Mouse (Mus musculus): ENCODE results near the gene Daxx.
A peak's percentile ranks its signal among the peaks of the same experiment; 100 is the strongest.

Daxx gene

GRCm38 (mm10) chr17:33920282-33921097, 11.3 kb downstream of the Daxx start:
- no peak for DNase-seq (ENCODE audit: low spot score)

DNA sequence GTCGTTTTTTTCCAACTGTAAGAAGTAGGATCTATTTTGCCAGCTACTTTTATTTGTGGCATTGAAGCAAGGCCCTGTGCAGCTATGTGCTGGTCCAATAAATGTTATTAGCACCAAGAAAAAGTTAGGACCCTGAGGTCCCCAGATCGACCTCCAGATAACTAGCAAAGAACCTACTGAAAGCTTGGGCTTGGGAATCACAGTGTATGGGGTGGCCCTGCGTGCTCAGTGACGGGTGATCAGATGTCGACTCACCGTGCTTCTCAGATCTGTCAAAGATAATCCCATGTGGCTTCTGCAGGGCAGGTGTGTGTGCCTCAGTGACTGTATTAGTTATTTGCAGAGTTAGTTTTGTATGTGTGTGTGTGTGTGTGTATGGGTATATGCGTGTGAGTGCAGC, 12.1 kb downstream of the Daxx start:
- no peak for DNase-seq (ENCODE audit: low spot score)

DNA sequence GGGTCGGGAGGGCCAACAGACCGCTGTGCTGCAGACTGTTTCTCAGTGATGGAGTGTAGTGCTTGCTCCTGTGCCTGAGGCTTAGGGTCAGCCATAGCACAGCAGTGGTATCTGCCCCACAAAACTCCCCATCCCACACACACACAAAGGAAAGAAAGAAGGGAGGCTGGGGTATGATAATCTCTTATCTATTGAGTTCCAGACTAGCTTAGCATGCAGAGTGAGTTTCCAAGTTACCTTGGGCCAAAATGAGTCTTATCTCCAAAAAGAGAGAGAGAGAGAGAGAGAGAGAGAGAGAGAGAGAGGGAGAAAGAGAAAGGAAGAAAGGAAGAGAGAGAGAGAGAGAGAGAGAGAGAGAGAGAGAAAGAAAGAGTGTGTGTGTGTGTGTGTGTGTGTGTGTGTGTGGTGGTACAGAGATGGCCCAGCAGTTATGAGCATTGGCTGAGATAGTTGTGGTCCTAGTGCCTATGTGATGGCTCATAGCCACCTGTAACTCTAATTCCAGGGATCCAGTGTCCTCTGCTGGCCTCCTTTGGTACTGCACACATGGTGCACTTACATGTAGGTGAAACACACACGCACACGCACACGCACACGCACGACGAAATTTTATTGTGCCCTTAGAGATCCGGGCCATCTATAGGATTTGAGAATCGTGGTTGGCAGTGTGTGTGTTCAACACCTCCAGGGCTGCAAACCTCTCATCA, 15.5 kb downstream of the Daxx start:
- no peak for DNase-seq (ENCODE audit: low spot score)

- DNase-seq (ENCODE audit: low spot score), result no peak
These were observed 16.3 kb downstream of the Daxx start for GRCm38 (mm10) chr17:33925406-33926116.

- DNase-seq (ENCODE audit: low spot score), result no peak
These were observed 17.2 kb downstream of the Daxx start for GRCm38 (mm10) chr17:33926207-33926932.

DNA sequence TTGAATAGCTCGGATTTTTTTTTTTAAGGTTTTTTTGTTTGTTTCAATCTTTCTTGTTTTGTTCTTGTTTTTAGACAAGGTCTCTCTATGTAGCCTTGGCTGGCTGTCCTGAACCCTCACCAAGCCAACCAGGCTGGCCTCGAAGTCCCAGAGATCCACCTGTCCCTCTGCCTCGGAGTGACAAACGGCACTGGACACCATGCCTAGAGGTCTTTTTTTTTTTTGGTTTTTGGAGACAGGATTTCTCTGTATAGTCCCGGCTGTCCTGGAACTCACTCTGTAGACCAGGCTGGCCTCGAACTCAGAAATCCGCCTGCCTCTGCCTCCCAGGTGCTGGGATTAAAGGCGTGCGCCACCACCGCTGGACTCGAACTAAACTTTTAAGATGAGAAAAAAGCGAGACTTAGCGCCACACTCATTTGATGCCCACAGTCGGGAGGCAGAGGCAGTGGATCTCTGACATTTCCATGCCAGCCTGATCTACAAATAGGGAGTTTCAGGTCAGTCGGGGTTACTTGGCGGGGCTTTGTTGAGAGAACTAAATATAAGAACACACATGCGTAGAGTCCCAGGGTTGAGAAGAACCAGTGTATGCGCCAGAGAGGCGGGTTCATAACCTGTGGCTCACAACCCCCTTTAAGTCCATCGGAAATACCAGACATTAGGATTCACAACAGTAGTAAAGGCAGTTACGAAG, 19.2 kb downstream of the Daxx start:
- no peak for DNase-seq (ENCODE audit: low spot score)

- peak; percentile 85 for DNase-seq (ENCODE audit: low spot score)
These were observed 20.4 kb downstream of the Daxx start, which contains the start of gene Rgl2 for GRCm38 (mm10) chr17:33929371-33930279. Rgl2 (plus strand) TSS chr17:33929543.

GRCm38 (mm10) chr17:33930280-33931158, 21.3 kb downstream of the Daxx start:
- no peak for DNase-seq (ENCODE audit: low spot score)

DNA sequence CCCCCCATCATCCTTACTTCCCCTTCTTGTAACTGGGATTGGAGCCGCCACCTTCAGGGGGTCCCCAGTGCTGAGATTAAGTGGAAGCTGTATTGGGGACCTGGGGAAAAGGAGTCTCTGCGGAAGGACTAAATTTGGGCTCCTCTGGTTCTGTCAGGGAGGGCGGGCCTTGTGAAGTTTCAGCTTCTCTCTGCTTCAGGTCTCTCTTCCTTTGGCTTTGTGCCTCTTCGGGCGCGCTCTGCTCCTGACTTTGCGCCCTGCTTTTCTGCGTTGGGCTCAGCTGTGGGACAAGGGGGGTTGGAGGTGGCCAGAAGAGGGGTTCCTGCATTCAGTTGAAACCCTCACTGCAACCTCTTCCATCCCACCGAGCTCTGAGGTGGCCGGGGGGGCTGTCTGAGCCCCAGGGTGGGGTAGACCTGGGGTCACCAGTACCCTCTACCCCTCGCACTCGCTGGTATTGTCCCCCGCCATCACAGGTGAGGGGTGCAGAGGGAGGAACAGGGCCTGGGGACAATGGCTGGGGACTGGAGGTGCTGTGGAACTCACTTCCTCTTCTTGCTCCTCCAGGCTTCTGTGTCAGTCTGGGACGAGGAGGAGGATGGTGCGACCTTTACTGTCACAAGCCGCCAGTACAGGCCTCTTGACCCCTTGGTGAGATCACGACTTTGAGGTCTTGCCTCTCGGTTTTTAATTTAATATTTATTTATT, 22.1 kb downstream of the Daxx start:
- DNase-seq (ENCODE audit: low spot score), result no peak

GRCm38 (mm10) chr17:33931947-33932346, 22.7 kb downstream of the Daxx start:
- DNase-seq (ENCODE audit: low spot score), result no peak

DNA sequence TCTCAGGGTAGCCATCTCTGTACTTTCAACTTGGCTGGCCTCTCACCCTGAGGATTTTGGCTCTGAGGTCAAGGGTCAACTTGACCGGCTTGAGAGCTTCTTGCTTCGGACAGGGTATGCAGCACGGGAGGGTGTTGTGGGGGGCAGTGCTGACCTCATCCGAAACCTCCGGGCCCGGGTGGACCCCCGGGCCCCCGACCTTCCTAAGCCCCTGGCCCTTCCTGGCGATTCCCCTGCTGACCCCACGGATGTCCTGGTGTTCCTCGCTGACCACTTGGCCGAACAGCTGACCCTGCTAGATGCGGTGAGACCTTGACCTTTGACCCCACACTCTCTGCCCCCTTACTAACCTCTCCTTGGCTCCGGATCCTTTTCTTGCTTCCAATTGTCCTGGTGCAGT, 23.2 kb downstream of the Daxx start:
- DNase-seq (ENCODE audit: low spot score), result no peak

DNA sequence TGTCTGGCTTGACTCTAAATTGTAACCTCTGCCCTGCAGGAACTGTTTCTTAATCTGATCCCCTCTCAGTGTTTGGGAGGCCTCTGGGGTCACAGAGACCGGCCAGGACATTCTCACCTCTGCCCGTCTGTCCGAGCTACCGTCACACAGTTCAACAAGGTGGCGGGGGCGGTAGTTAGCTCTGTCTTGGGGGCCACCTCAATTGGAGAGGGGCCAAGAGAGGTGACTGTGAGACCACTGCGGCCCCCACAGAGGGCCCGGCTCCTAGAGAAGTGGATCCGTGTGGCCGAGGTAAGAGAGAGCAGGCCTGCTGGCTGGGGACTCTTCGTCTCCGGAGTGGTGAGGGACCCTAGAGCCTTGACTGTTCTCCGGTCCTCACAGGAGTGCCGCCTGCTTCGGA, 23.8 kb downstream of the Daxx start:
- DNase-seq (ENCODE audit: low spot score), result no peak

DNA sequence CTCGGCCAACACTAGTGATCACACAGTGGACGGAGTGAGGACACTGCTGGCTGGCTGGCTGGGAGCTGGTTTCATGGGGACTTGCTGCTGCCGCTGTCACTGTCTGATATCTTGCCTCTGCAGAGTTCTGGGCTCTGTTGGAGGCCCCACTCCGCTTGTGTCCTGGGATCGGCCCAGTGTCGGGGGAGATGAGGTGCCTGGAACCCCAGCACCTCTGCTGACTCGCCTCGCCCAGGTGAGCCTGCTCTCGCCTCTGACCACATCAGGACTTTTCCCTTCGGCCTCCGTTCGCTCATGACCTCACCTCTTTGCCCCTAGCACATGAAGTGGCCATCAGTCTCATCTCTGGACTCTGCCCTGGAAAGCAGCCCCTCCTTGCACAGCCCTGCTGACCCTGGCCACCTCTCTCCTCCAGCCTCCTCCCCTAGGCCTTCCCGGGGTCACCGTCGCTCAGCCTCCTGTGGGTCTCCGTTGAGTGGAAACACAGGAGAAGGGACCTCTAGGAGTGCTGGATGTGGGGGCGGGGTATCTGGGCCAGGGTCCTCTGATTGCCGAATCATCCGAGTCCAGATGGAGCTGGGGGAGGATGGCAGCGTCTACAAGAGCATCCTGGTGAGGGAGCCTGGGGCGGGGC, 26.3 kb downstream of the Daxx start:
- no peak for DNase-seq (ENCODE audit: low spot score)

DNA sequence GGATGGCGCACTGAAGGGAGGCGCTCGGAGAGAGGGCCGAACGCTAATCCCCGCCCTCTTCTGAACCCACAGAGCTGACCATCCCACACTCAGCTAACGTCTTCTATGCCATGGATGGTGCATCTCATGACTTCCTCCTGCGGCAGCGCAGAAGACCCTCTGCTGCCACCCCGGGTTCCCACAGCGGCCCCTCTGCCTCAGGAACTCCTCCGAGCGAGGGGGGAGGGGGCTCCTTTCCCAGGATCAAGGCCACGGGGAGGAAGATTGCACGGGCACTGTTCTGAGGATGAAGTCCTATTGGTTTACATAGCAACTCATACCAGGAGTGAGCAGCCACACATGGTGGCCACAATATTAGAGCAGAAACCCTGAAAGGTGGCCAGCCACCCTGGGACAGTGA, 27.8 kb downstream of the Daxx start:
- no peak for DNase-seq (ENCODE audit: low spot score)

DNA sequence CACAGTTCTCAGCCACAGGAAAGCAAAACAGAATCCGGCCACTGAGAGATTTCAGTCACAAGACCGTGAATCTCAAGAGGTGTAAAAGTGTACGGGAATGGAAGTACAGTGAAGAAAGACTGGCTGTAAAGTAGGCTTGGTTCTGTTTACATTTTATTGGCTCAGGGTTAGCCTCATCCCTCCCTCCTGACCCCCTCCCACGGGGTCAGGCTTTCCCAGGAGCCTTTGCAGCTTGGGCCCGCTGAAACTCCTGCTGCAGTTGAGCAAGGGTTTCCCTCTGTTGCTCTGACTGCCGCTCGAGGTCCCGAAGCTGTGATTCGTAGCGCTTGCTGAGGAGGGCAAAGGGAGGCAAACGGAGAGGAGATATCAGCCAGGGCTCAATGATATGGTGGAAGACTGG, 29.6 kb downstream of the Daxx start:
- no peak for DNase-seq (ENCODE audit: low spot score)

DNA sequence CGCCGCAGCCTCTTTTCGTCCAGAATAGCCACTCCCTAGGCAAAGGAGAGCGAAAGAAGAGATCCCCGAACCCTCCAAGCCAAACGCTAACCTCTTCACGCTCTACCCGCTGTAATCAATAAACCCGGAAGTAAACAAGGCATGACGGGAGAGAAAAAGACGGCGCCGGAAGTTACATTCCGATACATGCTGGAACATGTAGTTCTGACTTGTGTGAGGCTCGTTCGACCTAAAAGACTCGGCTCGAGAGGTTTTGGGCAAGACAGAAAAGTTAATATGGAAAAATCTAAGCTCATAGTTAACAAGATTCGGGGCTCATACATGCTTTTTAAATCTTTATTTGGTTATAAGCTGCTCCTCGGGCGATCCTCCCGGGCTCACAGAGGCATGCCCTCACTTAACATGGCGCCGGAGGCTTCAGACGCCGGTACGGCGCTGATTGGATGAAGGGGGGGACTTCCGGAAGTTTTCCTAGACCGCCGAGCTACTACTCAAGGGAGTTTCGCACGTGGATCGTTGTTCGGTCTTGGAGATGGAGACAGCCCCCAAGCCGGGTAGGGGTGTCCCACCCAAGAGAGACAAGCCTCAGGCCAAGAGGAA, 31.1 kb downstream of the Daxx start, which contains the start of the genes Pfdn6 and Wdr46:
Gene Pfdn6, minus strand, starts transcription at position 138 of the 600 bp plus-strand sequence.
Gene Wdr46, plus strand, starts transcription at position 455 of the 600 bp plus-strand sequence.
- DNase-seq (ENCODE audit: low spot score), result peak; percentile 83

- DNase-seq (ENCODE audit: low spot score), result no peak
These were observed 31.8 kb downstream of the Daxx start for GRCm38 (mm10) chr17:33940981-33941380.

DNA sequence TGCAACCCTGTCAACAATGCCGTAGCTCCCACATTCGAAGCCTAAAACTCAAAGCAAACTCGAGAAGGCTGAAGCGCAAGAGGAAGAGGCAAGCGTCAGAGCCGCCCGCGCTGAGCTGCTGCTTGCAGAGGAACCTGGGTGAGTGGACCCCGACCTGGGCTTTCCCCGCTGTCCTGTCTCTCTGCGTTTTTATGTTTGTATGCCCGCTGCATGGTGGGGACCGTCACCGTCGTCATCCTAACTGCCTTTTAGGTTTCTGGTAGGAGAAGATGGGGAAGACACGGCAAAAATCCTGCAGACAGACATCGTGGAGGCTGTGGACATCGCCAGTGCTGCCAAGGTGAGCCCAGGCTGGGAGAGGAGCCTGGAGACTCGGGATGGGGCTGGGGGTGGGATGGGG, 32.2 kb downstream of the Daxx start:
- DNase-seq (ENCODE audit: low spot score), result no peak

Data from left cerebral cortex, adult 11 months (tissue).